Mouse (Mus musculus) liver, postnatal 0 days (tissue): ENCODE results near the gene Gse1. TPM values are rescaled to one million over a fixed set of nuclear protein-coding genes. Genes with fewer than 3 reads are reported as not detected.

Experiments
- ATAC-seq: fragments of 200-750 bp; cut with Nextera tagmentation; 2 replicates; pipeline ENCODE4 v1.8.0; 2017; ENCODE audit warnings: mild to moderate bottlenecking, moderate library complexity
- DNase-seq: peaks from one replicate; pipeline ENCODE4 v3.0.0-alpha.2; 2016
- H3K27ac ChIP-seq: fragments of 300-500 bp; sonication (generic); 2 replicates; pipeline ENCODE4 v1.5.1; 2014; ENCODE audit warnings: antibody characterized with exemption, moderate library complexity, mild to moderate bottlenecking, low read depth
- H3K27me3 ChIP-seq: fragments of 300-500 bp; sonication (generic); 2 replicates; pipeline ENCODE4 v1.6.1; 2014; ENCODE audit warnings: low read length, control low read depth, mixed read lengths; ENCODE audit not compliant: insufficient read depth
- H3K36me3 ChIP-seq: fragments of 300-500 bp; sonication (generic); replicated peaks from 2 replicates; pipeline ENCODE4 v1.6.1; 2014; ENCODE audit warnings: mild to moderate bottlenecking, control low read depth, low read length, moderate library complexity, mixed read lengths; ENCODE audit not compliant: insufficient read depth
- H3K4me1 ChIP-seq: fragments of 300-500 bp; sonication (generic); 2 replicates; pipeline ENCODE4 v1.6.1; 2014; ENCODE audit warnings: antibody characterized with exemption, mild to moderate bottlenecking, control low read depth; ENCODE audit not compliant: insufficient read depth
- H3K4me2 ChIP-seq: fragments of 300-500 bp; sonication (generic); 2 replicates; pipeline ENCODE4 v1.6.1; 2014; ENCODE audit warnings: low read depth, mild to moderate bottlenecking, low read length, moderate library complexity, mixed read lengths
- H3K4me3 ChIP-seq: fragments of 300-500 bp; sonication (generic); 2 replicates; pipeline ENCODE4 v1.5.1; 2014; ENCODE audit warnings: low read depth, low read length
- H3K9ac ChIP-seq: fragments of 300-500 bp; sonication (generic); replicated peaks from 2 replicates; pipeline ENCODE4 v1.6.1; 2014; ENCODE audit warnings: mild to moderate bottlenecking, moderate library complexity
- H3K9me3 ChIP-seq: fragments of 300-500 bp; sonication (generic); 2 replicates; pipeline ENCODE4 v1.6.1; 2016; ENCODE audit warnings: mild to moderate bottlenecking, control low read depth, low read length, mixed read lengths
- CTCF ChIP-seq: sonication (generic); IDR thresholded peaks from 2 replicates; pipeline ENCODE4 v1.5.1; 2016; ENCODE audit warnings: antibody characterized with exemption, low read depth
- EP300 ChIP-seq: IDR thresholded peaks from 2 replicates; pipeline ENCODE4 v1.6.1; 2016; ENCODE audit warnings: antibody characterized with exemption, low read depth, mild to moderate bottlenecking
- WGBS: fragments of 180-500 bp; shearing (Covaris S2); extraction: QIAGEN DNeasy Blood & Tissue Kit; methylation state at CpG from one replicate; pipeline ENCODE4 v1.1.7; 2014; ENCODE audit not compliant: insufficient replicate concordance; 5-methylcytosine and 5-hydroxymethylcytosine counted together
- polyA plus RNA-seq: library from polyadenylated mRNA; unstranded; fragments of >200 nt; fragmentation: Nextera tagmentation; extraction: Ambion mirVana; gene quantifications from 2 replicates; pipeline ENCODE4 v1.2.1, GENCODE M21; 2015

Gene Gse1
- polyA plus RNA-seq, 1 experiment from 2014 or later = 7.7 TPM

DNA sequence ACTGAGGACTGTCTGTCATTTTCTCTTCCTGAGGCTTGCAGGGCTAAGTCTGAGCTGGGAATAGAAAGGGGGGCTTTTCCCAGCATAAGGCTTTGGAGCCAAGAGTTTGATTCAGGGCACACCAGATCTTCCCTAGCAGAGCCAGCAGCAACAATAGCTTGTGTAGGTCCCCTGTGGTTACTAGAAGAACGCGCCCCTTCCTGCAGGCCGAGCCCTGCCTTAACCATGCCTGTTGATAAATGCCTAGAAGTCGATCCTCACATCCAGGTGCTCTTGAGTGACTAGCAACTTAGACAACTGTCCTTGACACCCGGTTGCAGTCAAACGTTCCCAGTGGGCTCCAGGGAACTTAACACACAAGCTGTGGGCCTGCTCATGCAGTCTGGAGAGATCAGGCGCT, 195.3 kb downstream of the Gse1 start:
- no peak for ATAC-seq
- Histone ChIP-seq H3K4me3 (no peak overlapping the region), H3K36me3 (no peaks in the 10 kb centered on the region), H3K4me1 (peaks cover 18% of the 10 kb centered on the region), H3K27ac (no peak overlapping the region), H3K9ac (no peak overlapping the region), H3K9me3 (no peaks in the 10 kb centered on the region), H3K4me2 (no peak overlapping the region), H3K27me3 (no peaks in the 10 kb centered on the region)
- 40% methylated on average over 7 of the region's 7 CpGs for WGBS
- no peak for TF ChIP-seq EP300
- TF ChIP-seq CTCF = no peak
- DNase-seq = no peak

DNA sequence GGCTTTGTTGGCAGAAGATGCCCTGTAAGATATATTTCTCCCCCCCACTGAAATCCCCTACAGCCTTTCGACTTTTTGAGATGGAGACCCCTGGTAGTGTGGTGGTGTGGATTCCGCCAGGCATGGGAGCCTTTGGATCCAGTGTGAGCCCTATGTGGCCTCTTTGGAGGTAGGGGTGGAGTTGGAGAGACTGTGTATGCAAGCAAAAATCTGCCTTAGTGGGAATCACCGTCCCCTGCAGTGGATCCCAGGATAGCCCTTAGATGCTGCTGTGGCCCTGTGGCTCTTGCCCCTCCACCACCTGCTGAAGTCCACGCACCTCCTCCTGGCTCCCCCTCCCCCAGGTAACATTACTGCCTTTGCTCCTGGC, 196.6 kb downstream of the Gse1 start:
- no peaks in the 10 kb centered on the region for H3K27me3 ChIP-seq
- H3K4me1 ChIP-seq = peaks cover 11% of the 10 kb centered on the region
- H3K9me3 ChIP-seq = no peaks in the 10 kb centered on the region
- no peak overlapping the region for H3K9ac ChIP-seq
- no peak for DNase-seq
- H3K36me3 ChIP-seq = no peaks in the 10 kb centered on the region
- 76% methylated on average over 4 of the region's 4 CpGs for WGBS
- no peak overlapping the region for H3K4me3 ChIP-seq
- no peak overlapping the region for H3K4me2 ChIP-seq
- TF ChIP-seq EP300 (no peak), CTCF (no peak)
- no peak overlapping the region for H3K27ac ChIP-seq
- no peak for ATAC-seq

DNA sequence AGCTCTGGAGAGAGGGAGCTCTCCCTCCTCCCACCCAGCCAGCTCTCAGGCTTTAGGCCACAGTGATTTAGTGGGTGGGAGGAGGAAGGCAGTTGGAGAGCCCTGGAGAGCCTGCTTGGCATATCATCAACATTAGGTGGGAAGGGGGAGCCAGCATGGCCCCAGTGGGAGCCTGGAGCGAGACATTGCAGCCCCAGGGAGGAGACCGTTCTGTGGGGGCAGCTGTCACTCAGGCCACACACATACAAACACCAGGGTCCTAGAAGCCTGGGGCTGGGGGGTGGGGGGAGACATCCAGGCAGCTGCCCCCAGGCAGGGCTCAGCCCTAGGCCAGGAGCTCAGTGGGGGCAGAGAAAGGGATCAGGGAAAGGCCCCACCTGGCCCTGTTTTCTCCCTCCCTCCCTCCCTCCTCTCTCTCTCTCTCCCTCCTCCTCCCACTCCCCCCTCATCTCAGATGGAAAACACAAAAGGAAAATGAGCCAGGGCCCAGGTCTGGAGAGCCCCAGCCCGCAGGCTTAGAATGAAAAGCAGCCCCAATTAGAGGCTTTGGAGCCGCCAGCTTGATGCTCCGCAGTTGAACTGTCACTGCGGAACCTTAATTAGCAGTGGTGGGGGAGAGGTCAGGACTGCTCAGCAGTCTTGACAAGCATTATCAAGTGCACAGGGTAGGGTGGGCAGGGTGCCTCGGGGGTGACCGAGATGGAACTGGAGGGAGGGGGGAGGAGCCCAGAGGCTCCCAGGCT, 197.1 kb downstream of the Gse1 start:
- H3K36me3 ChIP-seq = no peaks in the 10 kb centered on the region
- TF ChIP-seq EP300 (no peak), CTCF (no peak)
- peaks cover 11% of the 10 kb centered on the region for H3K4me1 ChIP-seq
- H3K9ac ChIP-seq = no peak overlapping the region
- WGBS = 61% methylated on average over 8 of the region's 8 CpGs
- H3K4me2 ChIP-seq = no peak overlapping the region
- ATAC-seq = no peak
- DNase-seq = no peak
- H3K4me3 ChIP-seq = no peak overlapping the region
- no peak overlapping the region for H3K27ac ChIP-seq
- no peaks in the 10 kb centered on the region for H3K9me3 ChIP-seq
- H3K27me3 ChIP-seq = no peaks in the 10 kb centered on the region

- H3K4me1 ChIP-seq = peaks cover 11% of the 10 kb centered on the region
- H3K27me3 ChIP-seq = no peaks in the 10 kb centered on the region
- no peak overlapping the region for H3K4me2 ChIP-seq
- H3K9me3 ChIP-seq = no peaks in the 10 kb centered on the region
- ATAC-seq = 0 out of 2 replicates have a peak, but pooled peaks have one; percentile 28
- TF ChIP-seq EP300 (no peak), CTCF (no peak)
- WGBS = 26% methylated on average over 1 of the region's 1 CpGs
- H3K9ac ChIP-seq = no peak overlapping the region
- H3K36me3 ChIP-seq = no peaks in the 10 kb centered on the region
- no peak overlapping the region for H3K4me3 ChIP-seq
- no peak for DNase-seq
- H3K27ac ChIP-seq = no peak overlapping the region
Observed at GRCm38 (mm10) chr8:120426105-120426504, 197.8 kb downstream of the Gse1 start.

DNA sequence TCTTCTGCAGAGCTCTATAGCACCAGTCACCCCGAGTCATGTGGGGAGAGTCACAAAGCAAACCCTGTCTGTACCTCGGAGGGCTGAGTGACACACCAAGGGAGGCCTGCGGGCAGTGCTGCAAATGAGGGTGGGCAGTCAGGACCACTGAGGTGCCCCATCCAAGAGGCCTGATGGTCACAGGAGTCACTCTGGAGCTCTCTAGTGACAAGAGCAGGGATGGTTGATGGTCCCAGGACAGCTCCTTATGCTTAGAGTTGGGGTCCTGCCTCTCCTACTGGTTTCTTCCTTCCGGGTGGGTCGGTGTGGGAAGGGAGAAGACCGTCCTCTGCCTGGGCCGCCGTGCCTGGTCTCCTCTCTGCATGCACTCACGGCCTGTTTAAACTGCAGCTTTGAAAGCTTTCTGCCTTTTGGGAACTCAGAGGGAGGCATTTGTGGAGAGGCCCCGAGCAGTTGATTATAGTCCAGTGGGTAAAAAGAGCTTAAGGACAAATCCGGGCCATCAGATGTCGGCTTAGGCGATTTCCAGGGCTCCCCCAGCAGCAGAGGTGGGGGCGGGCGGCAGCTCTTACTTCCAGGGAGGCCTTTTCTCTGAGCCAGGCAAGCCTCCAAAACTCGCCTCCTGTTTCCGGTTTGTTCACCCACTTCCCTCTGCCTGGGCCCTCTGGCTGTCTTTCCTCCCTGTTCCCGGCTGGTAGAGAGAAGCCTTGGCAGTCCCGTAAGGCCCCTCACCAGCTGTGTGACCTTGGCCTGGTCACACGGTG, 198.5 kb downstream of the Gse1 start:
- ATAC-seq (peak; percentile 9; the same call in 1 of the 2 replicates), DNase-seq (peak; percentile 39)
- no peaks in the 10 kb centered on the region for H3K9me3 ChIP-seq
- no peak for TF ChIP-seq EP300
- no peak for TF ChIP-seq CTCF
- H3K9ac ChIP-seq = no peak overlapping the region
- H3K36me3 ChIP-seq = no peaks in the 10 kb centered on the region
- H3K27ac ChIP-seq = no peak overlapping the region
- H3K4me1 ChIP-seq = peaks cover 11% of the 10 kb centered on the region
- H3K4me3 ChIP-seq = no peak overlapping the region
- H3K27me3 ChIP-seq = no peaks in the 10 kb centered on the region
- H3K4me2 ChIP-seq = no peak overlapping the region
- WGBS = 59% methylated on average over 19 of the region's 20 CpGs

DNA sequence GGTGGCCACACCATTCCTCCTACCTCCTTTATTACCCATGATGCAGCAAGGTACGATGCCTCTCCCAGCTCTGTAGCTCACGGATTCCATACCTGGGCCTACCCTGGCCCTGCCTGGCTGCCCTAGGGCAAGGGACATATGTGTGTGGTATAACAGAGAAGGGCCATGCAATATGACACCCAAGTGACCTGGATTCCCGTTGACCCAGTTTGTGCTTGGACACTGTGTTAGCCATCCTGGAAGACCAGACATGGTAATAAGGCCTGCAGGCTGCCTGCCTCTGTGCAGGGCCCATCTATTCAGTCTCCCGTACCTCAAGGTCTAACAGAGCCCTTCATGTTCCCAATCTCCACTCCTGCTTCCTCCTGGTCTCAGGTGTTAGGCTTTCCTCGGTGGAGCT, 200.2 kb downstream of the Gse1 start:
- no peaks in the 10 kb centered on the region for H3K27me3 ChIP-seq
- TF ChIP-seq CTCF = no peak
- TF ChIP-seq EP300 = no peak
- no peak for DNase-seq
- no peak overlapping the region for H3K4me2 ChIP-seq
- H3K4me1 ChIP-seq = peaks cover 11% of the 10 kb centered on the region
- WGBS = 83% methylated on average over 5 of the region's 5 CpGs
- H3K36me3 ChIP-seq = no peaks in the 10 kb centered on the region
- ATAC-seq = no peak
- peaks cover under 1% of the 10 kb centered on the region; the same call in 1 of the 2 replicates for H3K9me3 ChIP-seq
- H3K4me3 ChIP-seq = no peak overlapping the region
- no peak overlapping the region for H3K9ac ChIP-seq
- no peak overlapping the region for H3K27ac ChIP-seq
